Mouse (Mus musculus): ENCODE data around the gene Fyn. TPM values are rescaled to one million over a fixed set of nuclear protein-coding genes. Genes with fewer than 3 reads are reported as not detected.

Gene Fyn
- polyA plus RNA-seq, 1 experiment from 2014 or later = 22.4 TPM

DNA sequence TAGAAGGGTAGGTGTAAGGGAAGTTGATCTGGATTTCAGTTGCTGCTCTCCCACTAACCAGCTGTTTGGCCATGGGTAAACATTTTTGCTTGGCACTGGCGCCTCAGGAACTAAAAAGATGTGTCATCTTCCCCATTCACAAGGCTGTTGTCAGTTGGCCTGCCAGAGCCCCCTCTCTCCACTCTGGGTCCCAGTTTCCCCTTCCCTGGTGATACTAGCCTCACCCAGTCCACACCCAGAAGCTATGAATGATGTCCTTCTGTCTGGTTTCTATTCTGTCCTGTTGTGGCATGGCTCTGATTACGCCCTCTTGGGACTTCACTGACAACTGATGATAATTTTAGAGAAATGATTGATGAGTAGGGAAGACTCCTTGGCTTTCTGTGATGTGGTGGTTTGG lies 38.9 kb downstream of the Fyn start:
- H3K4me2 ChIP-seq (replicated peaks; ENCODE audit: low read depth, low read length) = no peak overlapping the region
- H3K4me3 ChIP-seq (ENCODE audit: low read length) = no peak overlapping the region
- no peak overlapping the region for H3K27ac ChIP-seq (ENCODE audit: low read length)
- H3K4me1 ChIP-seq (ENCODE audit: insufficient read depth, low read length) = peaks cover 16% of the 10 kb centered on the region
- H3K9me3 ChIP-seq (ENCODE audit: low read length) = peaks cover 2% of the 10 kb centered on the region; the same call in 1 of the 2 replicates
- no peak for ATAC-seq (ENCODE audit: low FRiP score, low TSS enrichment)
- H3K27me3 ChIP-seq (ENCODE audit: insufficient read depth, low read length) = no peaks in the 10 kb centered on the region
- 87% methylated on average over 2 of the region's 2 CpGs for WGBS
- H3K9ac ChIP-seq (replicated peaks; ENCODE audit: low read length) = no peak overlapping the region
- H3K36me3 ChIP-seq (ENCODE audit: insufficient read depth, low read length) = peaks cover 7% of the 10 kb centered on the region; the same call in 1 of the 2 replicates

DNA sequence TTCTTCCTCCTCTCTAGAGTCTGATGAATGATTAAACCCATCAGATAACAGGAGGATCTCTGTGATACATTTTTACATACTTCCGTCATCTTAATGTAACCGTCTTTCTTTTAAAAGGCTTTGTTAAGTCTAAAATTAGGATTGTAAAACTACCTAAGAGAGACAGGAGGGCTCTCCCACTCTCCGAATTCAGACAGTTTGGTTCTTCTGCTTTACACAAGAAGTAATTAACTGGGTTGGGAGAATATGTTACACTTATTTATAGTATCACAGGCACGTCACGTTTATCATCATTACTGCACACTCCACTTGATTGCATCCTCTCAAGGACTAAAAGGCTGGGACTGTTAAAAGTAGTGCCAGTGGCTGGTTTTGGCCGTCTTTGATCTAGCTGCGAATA lies 40.9 kb downstream of the Fyn start:
- Histone ChIP-seq H3K4me1 (ENCODE audit: insufficient read depth, low read length) (peaks cover 20% of the 10 kb centered on the region), H3K27me3 (ENCODE audit: insufficient read depth, low read length) (no peaks in the 10 kb centered on the region), H3K27ac (ENCODE audit: low read length) (no peak overlapping the region), H3K9me3 (ENCODE audit: low read length) (no peaks in the 10 kb centered on the region), H3K36me3 (ENCODE audit: insufficient read depth, low read length) (no peaks in the 10 kb centered on the region), H3K4me2 (replicated peaks; ENCODE audit: low read depth, low read length) (no peak overlapping the region), H3K9ac (replicated peaks; ENCODE audit: low read length) (no peak overlapping the region), H3K4me3 (ENCODE audit: low read length) (no peak overlapping the region)
- no peak for ATAC-seq (ENCODE audit: low FRiP score, low TSS enrichment)
- WGBS = 66% methylated on average over 7 of the region's 7 CpGs

DNA sequence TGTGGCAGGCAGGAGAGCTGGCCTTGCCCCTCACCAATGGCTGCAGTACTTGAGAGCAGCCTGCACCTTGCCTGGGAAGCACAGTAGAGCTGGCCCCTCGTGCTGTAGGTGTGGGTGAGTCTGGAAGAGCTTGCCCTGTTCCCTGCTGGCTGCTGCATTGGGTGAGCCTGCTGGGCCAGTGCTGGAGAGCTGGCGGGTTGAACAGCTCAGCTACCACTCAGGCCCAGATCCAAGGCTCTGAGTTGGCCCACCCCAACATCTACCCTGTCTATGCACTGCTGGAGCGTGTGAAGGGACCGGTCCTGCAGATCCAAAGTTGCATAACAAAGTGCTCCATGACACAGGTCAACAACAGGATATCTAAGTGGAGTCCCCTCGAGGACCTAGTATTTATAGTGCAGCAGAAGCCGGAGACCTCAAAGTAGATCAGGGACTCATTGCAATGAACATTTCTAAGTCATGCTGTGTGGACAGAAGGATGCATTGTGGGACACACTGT lies 41.5 kb downstream of the Fyn start:
- H3K27ac ChIP-seq (ENCODE audit: low read length) = no peak overlapping the region
- H3K4me1 ChIP-seq (ENCODE audit: insufficient read depth, low read length) = peaks cover 20% of the 10 kb centered on the region
- ATAC-seq (ENCODE audit: low FRiP score, low TSS enrichment) = no peak
- H3K9me3 ChIP-seq (ENCODE audit: low read length) = no peaks in the 10 kb centered on the region
- WGBS = 72% methylated on average over 6 of the region's 6 CpGs
- H3K9ac ChIP-seq (replicated peaks; ENCODE audit: low read length) = no peak overlapping the region
- H3K27me3 ChIP-seq (ENCODE audit: insufficient read depth, low read length) = no peaks in the 10 kb centered on the region
- H3K4me3 ChIP-seq (ENCODE audit: low read length) = no peak overlapping the region
- H3K4me2 ChIP-seq (replicated peaks; ENCODE audit: low read depth, low read length) = no peak overlapping the region
- no peaks in the 10 kb centered on the region for H3K36me3 ChIP-seq (ENCODE audit: insufficient read depth, low read length)

- Histone ChIP-seq H3K36me3 (ENCODE audit: insufficient read depth, low read length) (no peaks in the 10 kb centered on the region), H3K4me1 (ENCODE audit: insufficient read depth, low read length) (peaks cover 9% of the 10 kb centered on the region), H3K4me3 (ENCODE audit: low read length) (no peak overlapping the region), H3K27ac (ENCODE audit: low read length) (no peak overlapping the region), H3K4me2 (replicated peaks; ENCODE audit: low read depth, low read length) (no peak overlapping the region), H3K27me3 (ENCODE audit: insufficient read depth, low read length) (no peaks in the 10 kb centered on the region), H3K9me3 (ENCODE audit: low read length) (no peaks in the 10 kb centered on the region), H3K9ac (replicated peaks; ENCODE audit: low read length) (no peak overlapping the region)
- WGBS = 71% methylated on average over 8 of the region's 8 CpGs
- ATAC-seq (ENCODE audit: low FRiP score, low TSS enrichment) = no peak
These were observed 43.4 kb downstream of the Fyn start for GRCm38 (mm10) chr10:39411857-39412559.

DNA sequence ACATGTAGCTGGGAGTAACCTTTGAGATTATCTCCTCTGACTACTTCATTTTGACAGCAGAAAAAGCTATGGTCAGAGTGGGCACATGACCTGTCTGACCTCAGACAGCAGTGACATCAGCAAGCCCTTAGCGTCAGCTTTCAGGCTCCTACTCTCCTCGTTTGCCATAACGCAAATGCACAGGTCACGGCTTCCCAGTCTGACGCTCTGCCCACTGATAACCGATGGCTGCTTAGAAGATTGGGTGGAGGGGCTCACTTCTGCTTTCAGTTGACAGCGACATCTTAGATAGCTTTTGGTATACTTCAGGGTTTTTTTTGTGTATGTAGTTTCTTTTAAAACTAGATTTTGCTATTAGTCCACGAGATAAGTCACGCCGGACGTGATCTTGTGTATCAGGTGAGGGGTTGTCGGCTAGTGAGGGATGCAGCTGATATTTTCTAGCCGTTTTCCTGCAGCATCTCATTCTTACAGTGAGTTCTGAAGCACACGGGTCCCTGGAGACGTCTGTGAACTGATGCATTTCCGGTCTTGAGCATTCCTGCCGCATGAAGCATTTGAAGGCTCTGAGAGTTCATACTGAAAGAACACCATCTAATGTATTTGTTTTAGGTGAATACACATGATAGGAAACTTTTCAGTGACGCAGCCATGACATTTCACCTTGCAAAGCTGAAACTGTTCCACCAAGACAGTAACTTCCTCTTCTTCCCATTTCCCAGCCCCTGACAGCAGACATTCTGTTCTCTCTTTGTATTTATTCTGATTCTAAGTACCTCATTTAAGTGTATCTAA lies 44.4 kb downstream of the Fyn start:
- no peak overlapping the region for H3K27ac ChIP-seq (ENCODE audit: low read length)
- H3K9me3 ChIP-seq (ENCODE audit: low read length) = no peaks in the 10 kb centered on the region
- H3K9ac ChIP-seq (replicated peaks; ENCODE audit: low read length) = no peak overlapping the region
- 68% methylated on average over 18 of the region's 18 CpGs for WGBS
- H3K4me2 ChIP-seq (replicated peaks; ENCODE audit: low read depth, low read length) = no peak overlapping the region
- H3K4me3 ChIP-seq (ENCODE audit: low read length) = no peak overlapping the region
- ATAC-seq (ENCODE audit: low FRiP score, low TSS enrichment) = no peak
- H3K4me1 ChIP-seq (ENCODE audit: insufficient read depth, low read length) = peaks cover 14% of the 10 kb centered on the region
- H3K36me3 ChIP-seq (ENCODE audit: insufficient read depth, low read length) = no peaks in the 10 kb centered on the region
- no peaks in the 10 kb centered on the region for H3K27me3 ChIP-seq (ENCODE audit: insufficient read depth, low read length)

DNA sequence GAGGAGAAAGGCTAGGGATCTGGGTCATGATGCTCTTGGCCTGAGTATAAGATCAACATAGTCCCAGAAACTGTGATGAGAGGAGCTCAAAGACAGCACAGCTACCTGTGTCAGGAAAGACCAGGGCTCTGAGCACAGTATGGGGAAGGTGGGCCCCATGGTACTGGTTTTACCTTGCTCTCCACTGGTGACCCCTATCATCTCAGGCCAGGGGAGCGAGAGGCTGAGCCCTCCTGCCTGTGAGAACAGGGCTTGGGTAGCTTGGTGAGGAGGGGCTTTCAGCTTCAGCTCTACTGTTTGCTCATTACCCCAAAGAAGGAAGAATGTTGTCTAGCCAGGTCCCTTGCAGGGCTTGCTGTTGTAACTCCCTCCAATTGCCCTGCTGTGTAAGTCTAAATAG lies 45.4 kb downstream of the Fyn start:
- Histone ChIP-seq H3K4me3 (ENCODE audit: low read length) (no peak overlapping the region), H3K9me3 (ENCODE audit: low read length) (no peaks in the 10 kb centered on the region), H3K27ac (ENCODE audit: low read length) (no peak overlapping the region), H3K27me3 (ENCODE audit: insufficient read depth, low read length) (no peaks in the 10 kb centered on the region), H3K4me1 (ENCODE audit: insufficient read depth, low read length) (peaks cover 19% of the 10 kb centered on the region), H3K36me3 (ENCODE audit: insufficient read depth, low read length) (no peaks in the 10 kb centered on the region), H3K4me2 (replicated peaks; ENCODE audit: low read depth, low read length) (no peak overlapping the region), H3K9ac (replicated peaks; ENCODE audit: low read length) (no peak overlapping the region)
- 84% methylated on average over 1 of the region's 1 CpGs for WGBS
- ATAC-seq (ENCODE audit: low FRiP score, low TSS enrichment) = no peak

DNA sequence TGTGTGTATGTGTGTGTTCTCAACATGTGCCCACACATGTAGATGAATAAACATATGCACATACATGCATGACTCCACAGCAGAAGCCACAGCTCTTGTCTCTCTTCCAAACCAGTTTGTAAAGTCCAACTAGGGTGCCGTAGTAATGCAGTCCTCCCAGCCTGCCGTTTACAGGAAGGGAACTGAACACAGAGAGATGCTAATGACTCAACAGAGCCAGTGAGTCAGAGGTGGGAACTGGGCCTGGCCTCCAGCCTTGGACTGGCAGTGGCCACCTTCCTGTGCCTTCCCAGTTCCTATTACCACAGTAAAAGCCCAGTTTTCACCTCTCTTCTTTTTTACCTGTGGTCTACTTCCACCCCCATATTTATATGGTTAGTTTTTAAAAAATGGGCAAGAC lies 46.9 kb downstream of the Fyn start:
- WGBS = 40% methylated on average over 2 of the region's 2 CpGs
- Histone ChIP-seq H3K27ac (ENCODE audit: low read length) (no peak overlapping the region), H3K27me3 (ENCODE audit: insufficient read depth, low read length) (no peaks in the 10 kb centered on the region), H3K36me3 (ENCODE audit: insufficient read depth, low read length) (no peaks in the 10 kb centered on the region), H3K4me2 (replicated peaks; ENCODE audit: low read depth, low read length) (no peak overlapping the region), H3K9ac (replicated peaks; ENCODE audit: low read length) (no peak overlapping the region), H3K4me3 (ENCODE audit: low read length) (no peak overlapping the region), H3K9me3 (ENCODE audit: low read length) (no peaks in the 10 kb centered on the region), H3K4me1 (ENCODE audit: insufficient read depth, low read length) (peaks cover 26% of the 10 kb centered on the region)
- no peak for ATAC-seq (ENCODE audit: low FRiP score, low TSS enrichment)

DNA sequence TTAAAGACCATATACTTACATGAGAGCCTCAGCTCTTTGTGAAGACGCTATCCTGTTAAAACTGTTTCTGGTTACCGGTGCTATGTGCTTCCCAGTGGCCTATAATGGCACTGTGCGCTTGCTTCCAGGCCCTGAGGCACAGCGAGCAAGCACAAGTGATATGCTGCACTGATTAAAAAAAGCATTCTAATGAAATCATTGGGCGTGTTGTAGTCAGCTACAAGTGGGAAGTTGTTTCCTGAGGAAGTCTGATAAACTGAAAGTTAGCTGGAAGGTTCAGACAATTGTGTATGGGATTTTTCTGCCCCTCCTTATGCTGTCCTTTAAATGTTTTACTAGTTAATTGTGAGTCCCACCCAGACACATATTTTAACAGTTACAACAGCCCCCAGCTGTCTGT lies 49.0 kb downstream of the Fyn start:
- Histone ChIP-seq H3K4me1 (ENCODE audit: insufficient read depth, low read length) (peaks cover 37% of the 10 kb centered on the region), H3K27me3 (ENCODE audit: insufficient read depth, low read length) (no peaks in the 10 kb centered on the region), H3K4me3 (ENCODE audit: low read length) (no peak overlapping the region), H3K27ac (ENCODE audit: low read length) (no peak overlapping the region), H3K9me3 (ENCODE audit: low read length) (no peaks in the 10 kb centered on the region), H3K4me2 (replicated peaks; ENCODE audit: low read depth, low read length) (no peak overlapping the region), H3K36me3 (ENCODE audit: insufficient read depth, low read length) (no peaks in the 10 kb centered on the region), H3K9ac (replicated peaks; ENCODE audit: low read length) (no peak overlapping the region)
- no peak; the same call in 1 of the 2 replicates for ATAC-seq (ENCODE audit: low FRiP score, low TSS enrichment)
- 46% methylated on average over 5 of the region's 5 CpGs for WGBS

GRCm38 (mm10) chr10:39418395-39418794 lies 49.7 kb downstream of the Fyn start:
- H3K9me3 ChIP-seq (ENCODE audit: low read length) = no peaks in the 10 kb centered on the region
- no peak overlapping the region for H3K9ac ChIP-seq (replicated peaks; ENCODE audit: low read length)
- no peak overlapping the region for H3K4me3 ChIP-seq (ENCODE audit: low read length)
- no peak overlapping the region for H3K27ac ChIP-seq (ENCODE audit: low read length)
- H3K36me3 ChIP-seq (ENCODE audit: insufficient read depth, low read length) = no peaks in the 10 kb centered on the region
- no peak for ATAC-seq (ENCODE audit: low FRiP score, low TSS enrichment)
- no peak overlapping the region for H3K4me2 ChIP-seq (replicated peaks; ENCODE audit: low read depth, low read length)
- peaks cover 33% of the 10 kb centered on the region for H3K4me1 ChIP-seq (ENCODE audit: insufficient read depth, low read length)
- 80% methylated on average over 7 of the region's 7 CpGs for WGBS
- H3K27me3 ChIP-seq (ENCODE audit: insufficient read depth, low read length) = no peaks in the 10 kb centered on the region
